Mouse (Mus musculus) cerebellum, postnatal 4 days (tissue): ENCODE results near the gene Rad51c.
"Not testable (repeated sequence)": the region's sequence is repeated elsewhere in the genome, so short reads cannot be mapped to it uniquely, and the experiment has no call there.

ENCODE experiments used
- DNase-seq, 2 experiments: peaks; one replicate each; pipeline ENCODE4 v3.0.0; 2022; ENCODE audit warnings: low spot score in 2 of 2, mixed read lengths in 1 of 2

Gene Rad51c

DNA sequence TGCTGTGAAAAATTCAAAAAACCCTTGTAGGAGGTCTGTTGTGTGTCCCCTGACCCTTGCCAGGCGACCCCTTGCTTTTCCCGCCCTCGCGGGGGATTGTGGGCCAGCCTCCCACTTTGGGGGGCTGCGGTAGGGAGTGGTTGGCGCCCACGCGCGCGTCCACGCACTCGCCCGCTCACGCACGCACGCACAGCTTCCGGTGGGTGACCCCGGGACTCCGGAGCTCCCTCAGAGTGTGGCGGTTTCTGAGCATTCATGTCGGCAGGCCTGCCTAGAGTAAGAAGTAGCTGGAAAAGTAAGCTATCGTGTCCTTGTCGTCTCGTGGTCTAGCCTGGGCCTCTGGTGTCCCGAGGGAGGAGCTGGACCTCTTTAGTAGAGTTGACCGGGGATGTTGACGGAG lies at the start of gene Rad51c, which contains the start of gene Tex14:
TSS of gene Rad51c (minus strand) at position 79 of the 400 bp plus-strand sequence.
TSS of gene Tex14 (plus strand) at position 190 of the 400 bp plus-strand sequence.
- DNase-seq: peak in 1 of 2 experiments; percentile 28

DNA sequence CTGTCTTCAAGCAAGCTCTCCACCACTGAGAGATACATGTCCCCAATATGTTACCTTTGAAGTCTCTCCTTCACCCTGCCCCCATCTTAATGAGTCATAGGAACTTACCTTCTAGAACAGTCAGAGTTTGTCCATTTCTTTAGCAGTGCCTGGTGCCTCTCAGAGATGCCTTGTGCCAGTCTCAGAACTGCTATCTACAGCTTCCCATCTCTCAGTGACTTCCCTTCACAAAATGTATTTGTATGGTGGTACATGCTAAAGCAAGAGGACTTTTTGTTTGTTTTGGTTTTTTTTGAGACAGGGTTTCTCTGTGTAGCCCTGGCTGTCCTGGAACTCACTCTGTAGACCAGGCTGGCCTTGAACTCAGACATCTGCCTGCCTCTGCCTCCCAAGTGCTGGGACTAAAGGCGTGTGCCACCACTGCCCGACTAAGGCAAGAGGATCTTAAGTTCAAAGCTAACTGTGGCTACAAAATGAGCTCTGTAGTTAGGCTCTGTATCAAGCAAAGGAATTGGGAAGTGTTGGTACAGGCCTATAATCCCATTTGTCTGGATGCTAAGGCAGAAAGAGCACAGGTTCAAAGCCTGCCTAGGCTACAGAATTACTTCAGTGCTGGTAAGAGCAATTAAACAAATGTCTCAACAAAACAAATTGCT lies 49.4 kb upstream of the Rad51c start:
- DNase-seq: no peak

DNA sequence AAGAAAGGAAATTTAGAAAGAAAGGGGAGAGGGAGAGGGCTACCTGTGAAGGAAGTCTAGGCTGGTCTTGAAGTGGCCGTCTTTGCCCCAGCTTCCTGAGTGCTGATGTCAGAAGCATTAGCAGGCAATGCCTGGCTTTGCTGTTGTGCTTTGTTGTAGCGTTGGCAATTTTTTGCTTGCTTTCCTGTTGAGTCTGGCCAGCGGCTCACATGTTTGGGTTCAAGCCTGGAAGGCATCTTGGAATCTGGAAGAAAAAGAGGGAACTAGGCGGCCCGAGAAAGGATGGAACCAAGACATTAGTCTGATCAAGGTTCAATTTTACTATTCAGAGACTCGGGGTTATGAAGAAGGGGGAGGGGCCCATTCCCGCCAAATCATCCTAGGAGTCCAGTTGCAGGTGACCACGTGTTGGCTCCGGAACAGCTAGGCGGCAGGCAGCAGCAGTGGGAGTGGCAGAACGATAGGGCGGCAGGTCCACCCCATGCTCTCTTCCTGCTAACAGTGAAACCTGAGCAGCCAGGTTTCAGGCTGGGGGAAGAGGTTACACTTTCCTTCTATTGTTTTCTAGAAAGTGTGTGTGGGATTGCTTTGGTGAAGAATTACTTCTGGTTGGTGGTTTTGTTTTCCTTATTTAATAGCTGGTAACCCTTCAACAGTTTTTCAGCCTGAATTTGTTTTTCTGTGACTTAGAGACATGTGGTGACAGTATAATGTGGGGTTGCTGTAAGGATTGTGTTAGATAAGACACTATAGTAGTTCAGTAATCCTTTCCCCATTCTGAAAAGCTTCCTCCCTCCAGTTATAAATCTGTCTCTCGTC lies 48.7 kb upstream of the Rad51c start:
- DNase-seq: no peak

DNA sequence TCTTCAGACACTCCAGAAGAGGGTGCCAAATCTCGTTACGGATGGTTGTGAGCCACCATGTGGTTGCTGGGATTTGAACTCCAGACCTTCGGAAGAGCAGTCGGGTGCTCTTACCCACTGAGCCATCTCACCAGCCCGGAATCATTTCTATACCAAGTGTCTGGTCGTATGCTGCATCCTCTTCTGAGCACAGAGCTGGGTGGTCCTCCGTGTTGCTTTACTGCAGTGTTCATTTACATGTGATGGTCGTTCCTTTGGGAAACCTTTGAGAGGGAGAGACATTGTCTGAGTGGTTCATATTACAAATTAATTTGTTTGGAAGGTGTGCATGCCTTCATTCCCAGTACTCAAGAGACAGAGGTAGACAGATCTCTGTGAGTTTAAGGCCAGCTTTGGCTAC lies 48.0 kb upstream of the Rad51c start:
- DNase-seq: not testable (repeated sequence)

DNA sequence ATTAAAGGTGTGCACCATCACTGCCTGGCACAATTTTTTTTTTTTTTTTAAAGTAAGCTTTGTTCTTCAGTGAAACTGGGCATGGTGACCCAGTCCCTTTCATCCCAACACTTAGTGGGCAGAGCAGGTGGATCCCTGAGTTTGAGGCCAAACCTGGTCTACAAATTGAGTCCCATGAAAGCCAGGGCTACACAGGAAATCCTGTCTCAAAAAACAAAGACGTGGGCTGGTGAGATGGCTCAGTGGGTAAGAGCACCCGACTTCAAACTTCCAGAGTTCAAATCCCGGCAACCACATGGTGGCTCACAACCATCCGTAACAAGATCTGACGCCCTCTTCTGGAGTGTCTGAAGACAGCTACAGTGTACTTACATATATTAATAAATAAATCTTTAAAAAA lies 45.1 kb upstream of the Rad51c start:
- DNase-seq: not testable (repeated sequence)

DNA sequence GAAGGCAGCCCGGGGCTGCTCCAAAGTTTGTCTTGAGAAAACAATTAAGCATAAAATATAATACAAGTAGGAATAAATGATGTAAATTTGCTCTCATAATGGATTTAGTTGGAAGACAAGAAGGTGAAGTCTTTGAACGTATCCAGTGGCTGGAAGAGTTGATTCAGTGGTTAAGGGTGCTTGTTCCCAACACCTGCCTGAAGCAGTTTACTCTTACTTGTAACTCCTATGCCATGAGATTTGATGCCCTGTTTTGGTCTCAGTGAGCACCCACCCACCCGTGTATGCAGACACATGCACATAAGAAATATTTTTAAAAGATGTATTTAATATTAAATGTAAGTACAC lies 44.4 kb upstream of the Rad51c start:
- DNase-seq: no peak

DNA sequence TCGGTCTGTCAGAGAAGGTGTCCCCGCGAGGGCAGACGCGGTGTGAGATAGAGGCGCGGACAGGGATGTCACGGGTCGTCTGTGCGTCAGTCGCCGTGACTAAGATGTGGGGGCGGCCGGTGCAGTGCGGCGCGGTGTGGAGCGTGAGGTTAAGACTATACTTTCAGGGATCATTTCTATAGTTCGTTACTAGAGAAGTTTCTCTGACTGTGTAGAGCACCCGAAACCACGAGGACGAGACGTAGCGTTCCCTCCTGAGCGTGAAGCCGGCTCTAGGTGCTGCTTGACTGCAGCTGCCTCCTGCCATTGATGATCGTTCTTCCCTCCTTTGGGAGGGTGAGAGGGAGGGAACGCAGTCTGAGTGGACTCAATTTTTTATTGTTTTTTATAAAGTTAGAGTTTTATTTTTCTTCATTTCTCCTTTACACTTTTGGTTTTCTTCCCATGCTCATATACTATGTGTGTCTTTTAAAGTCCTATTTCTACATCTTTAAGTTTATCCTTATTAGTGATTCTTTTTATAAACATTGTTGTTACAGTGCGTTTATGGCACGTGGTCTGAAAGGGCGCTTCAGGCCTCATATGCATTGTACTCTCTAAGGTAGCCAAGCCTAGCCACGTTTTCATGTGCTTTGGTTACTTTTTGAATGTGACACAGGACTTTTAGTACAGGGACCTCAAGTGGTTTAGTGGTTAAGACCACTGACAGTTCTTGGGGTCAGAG lies 43.9 kb upstream of the Rad51c start:
- DNase-seq: peak in 1 of 2 experiments; percentile 33

DNA sequence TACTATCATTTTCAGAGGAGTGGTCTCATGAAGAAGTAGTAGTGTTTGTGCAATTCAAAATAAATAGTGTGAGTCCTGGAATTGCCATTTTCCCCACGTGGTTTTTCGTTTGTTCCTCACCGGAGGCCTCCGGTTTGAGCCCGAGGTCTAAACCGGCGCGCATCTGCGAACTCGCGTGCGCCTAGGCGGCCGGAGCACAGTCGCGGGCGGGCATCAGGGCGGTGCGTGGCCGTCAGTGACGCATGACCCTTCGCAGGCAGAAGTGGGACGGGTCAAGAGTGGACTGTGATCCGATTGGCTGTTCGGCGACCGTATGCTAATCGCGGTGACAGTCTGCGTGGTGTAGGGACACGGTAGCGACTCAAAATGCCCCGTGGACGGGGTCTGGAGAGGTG lies 43.3 kb upstream of the Rad51c start:
- peak; percentile 79 to 89 for DNase-seq

DNA sequence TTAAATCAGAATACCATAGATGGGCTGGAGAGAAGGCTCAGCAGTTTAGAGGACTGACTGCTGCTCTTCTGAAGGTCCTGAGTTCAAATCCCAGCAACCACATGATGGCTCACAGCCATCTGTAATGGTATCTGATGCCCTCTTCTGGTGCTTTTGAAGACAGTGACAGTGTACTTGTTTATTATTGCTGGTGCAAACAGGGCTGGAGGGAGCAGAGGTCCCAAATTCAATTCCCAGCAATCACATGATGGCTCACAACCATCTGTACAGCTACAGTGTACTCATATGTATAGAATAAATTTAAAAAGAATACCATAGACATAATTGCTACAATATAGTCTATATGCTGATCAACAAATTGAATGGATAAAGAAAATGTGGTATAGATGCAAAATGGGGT lies 42.7 kb upstream of the Rad51c start:
- no peak for DNase-seq

DNA sequence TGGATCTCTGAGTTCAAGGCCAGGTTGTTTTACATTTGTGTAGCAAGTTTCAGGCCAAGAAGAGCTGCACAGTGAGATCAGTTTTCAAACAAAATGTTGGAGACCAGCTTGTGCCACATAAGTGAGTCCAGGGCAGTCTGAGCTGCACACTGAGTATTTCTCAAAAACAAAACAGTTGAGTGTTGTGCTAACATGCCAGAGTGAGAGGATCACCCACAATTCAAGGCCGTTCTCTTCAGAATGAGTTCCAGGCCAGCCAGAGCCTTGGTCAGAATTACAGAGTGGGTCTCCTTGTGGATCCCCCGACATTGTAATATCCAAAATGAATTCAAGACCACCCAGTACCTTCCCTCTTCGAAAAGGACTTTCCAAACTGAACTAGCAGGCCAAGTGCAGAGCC lies 41.4 kb upstream of the Rad51c start:
- DNase-seq: no peak

DNA sequence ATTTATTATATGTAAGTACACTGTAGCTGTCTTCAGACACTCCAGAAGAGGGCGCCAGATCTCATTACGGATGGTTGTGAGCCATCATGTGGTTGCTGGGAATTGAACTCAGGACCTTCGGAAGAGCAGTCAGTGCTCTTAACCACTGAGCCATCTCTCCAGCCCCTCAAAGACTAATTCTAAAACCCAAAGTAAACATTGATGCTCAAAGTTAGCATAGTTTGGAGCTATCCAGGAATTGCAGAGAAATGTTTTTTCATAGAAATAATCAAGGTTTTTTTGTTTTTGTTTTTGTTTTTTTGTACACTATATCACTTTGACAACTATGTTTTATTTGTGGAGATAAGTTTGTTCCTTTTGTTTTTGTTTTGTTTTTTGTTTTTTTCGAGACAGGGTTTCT lies 40.8 kb upstream of the Rad51c start:
- DNase-seq: not testable (repeated sequence)

DNA sequence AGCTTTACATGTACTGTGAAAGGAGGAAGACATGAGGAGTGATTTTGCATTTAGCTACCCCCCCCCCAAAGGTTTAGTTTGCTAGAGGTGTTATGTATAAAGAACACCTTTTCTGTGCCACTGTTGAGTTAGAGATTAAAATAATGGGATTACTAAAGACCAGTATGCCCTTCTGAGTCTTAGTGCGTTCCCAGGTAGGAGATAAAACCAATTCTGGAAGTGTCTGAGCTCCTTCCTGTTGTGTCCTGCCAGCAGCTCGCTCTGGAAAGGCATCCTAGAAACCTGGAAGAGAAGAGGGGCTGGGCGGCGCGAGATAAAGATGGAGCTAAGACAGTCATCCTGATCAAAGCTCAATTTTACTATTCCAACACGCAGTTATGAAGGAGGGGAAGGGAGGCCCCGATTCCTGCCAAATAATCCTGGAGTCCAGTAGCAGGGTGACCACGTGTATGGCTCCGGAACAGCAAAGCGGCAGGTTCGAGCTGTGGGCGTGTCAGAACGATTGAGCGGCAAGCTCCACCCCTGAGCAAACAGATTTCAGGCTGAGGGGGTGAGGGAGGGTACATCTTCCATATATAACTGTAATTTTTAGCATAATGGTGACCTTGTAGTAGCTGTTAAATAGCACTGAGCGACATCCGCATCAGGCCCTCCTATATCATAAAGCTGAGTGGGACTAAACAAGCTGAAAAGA lies 40.1 kb upstream of the Rad51c start:
- DNase-seq: no peak

DNA sequence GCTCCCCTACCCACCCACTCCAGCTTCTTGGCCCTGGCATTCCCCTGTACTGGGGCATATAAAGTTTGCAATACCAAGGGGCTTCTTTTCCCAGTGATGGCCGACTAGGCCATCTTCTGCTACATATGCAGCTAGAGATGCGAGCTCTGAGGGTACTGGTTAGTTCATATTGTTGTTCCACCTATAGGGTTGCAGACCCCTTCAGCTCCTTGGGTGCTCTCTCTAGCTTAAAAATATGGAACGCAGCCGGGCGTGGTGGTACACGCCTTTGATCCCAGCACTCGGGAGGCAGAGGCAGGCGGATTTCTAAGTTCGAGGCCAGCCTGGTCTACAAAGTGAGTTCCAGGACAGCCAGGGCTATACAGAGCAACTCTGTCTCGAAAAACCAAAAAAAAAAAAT lies 39.3 kb upstream of the Rad51c start:
- not testable (repeated sequence) for DNase-seq

DNA sequence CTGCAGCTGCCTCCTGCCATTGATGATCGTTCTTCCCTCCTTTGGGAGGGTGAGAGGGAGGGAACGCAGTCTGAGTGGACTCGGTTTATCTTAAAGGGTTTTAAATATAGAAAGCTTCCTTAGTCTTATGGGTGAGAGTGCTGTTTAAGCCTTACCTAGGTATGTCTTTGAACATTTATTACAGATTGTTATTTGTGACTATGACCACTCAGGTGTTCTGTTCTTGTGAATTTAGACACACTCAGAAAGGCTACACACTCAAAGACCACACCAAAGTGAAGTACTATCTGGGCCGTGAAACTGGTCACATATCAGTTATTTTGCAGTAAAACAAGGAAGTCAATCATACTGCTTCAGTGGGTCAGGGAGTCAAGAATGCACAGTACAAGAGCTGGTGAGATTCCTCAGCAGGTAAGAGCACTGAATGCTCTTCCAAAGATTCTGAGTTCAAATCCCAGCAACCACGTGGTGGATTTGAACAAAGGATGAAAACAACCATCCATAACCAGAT lies 38.7 kb upstream of the Rad51c start:
- peak in 1 of 2 experiments; percentile 46 for DNase-seq

DNA sequence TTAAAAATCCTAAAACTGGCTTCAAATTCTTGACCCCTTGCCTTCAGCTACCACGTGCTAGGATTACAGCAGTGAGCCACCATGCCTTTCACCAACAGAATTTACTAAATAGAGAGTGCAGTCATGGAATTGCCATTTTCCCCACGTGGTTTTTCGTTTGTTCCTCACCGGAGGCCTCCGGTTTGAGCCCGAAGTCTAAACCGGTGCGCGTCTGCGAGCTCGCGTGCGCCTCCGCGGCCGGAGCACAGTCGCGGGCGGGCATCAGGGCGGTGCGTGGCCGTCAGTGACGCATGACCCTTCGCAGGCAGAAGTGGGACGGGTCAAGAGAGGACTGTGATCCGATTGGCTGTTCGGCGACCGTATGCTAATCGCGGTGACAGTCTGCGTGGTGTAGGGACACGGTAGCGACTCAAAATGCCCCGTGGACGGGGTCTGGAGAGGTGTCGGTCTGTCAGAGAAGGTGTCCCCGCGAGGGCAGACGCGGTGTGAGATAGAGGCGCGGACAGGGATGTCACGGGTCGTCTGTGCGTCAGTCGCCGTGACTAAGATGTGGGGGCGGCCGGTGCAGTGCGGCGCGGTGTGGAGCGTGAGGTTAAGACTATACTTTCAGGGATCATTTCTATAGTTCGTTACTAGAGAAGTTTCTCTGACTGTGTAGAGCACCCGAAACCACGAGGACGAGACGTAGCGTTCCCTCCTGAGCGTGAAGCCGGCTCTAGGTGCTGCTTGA lies 38.1 kb upstream of the Rad51c start:
- peak; percentile 38 to 76 for DNase-seq

DNA sequence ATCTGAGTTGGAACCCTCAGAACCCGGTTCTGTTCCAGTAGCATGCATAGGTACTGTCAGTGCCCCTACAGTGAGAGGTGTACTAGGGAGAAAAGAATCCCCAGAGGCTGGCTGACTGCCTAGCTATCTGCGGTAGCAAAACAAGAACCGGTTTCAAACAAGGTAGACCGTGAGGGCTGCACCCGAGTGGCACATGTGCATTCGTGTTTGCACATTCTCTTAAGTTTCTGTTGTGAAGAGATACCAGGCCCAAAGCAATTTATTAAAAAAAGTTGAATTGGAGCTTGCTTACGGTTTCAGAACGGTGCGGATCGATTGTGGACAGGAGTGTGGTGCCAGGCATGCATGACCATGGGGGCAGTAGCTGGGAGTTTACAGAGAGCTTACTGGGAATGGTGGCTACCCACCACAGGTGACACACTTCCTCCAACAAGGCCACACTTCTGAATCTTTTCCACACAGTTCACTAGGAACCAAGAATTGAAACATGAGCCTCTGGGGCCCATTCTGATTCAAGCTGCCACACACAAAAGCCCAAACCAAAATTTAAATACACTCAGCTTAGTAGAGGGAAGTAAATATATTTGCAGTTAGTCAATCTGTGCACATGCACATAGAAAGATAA lies 35.2 kb upstream of the Rad51c start:
- no peak for DNase-seq

DNA sequence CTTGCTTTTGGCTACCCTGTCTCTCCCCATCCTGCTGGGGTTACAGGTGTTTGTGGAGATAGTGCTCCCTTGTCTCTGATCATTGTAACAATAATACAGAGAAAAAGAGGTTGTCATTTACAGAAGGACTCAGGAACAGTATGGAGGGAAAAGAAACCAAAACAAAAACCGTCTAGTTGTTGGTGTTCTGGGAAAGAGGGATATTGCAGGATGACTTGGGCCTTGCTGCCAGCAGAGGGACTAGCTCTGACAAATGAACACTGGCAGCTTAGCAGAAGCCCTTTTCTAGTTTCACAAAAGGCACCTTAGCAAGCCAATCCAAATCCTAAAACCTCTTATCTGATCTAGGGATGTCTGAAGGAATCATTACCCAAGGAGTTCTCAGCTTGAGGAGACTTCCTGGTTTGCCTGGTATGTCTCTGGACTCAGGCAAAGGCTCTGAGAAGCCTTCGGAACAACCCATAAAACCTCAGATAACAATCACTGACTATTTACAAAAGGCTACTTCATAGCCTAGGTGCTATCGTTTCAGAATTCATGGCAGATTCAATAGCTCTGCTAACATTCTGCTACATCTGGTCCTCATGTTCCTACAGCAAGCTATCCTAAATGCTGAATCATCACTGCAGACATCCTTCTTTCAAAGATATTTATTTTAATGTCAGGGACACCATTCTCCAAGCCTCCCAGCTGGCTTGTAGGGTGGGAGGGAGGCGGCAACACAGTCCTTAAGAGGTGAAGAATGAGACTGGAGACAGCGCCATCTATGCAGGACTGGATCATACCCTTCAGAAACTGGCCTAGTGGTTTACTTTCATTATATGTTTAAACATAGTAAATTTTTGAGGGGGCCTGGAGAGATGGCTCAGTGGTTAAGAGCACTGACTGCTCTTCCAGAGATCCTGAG lies 31.8 kb upstream of the Rad51c start:
- DNase-seq: no peak

DNA sequence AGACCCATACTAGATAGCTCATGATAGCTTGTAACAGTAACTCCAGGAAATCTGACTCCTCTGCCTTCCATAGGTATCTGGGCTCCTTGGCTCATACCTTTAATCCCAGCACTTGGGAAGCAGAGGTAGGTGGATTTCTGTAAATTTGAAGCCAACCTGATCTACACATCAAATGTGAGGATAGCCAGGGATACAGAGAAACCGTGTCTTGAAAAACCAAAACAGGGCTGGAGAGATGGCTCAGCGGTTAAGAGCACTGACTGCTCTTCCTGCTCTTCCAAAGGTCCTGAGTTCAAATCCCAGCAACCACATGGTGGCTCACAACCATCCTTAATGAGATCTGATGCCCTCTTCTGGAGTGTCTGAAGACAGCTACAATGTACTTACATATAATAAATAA lies 30.4 kb upstream of the Rad51c start:
- DNase-seq: not testable (repeated sequence)

DNA sequence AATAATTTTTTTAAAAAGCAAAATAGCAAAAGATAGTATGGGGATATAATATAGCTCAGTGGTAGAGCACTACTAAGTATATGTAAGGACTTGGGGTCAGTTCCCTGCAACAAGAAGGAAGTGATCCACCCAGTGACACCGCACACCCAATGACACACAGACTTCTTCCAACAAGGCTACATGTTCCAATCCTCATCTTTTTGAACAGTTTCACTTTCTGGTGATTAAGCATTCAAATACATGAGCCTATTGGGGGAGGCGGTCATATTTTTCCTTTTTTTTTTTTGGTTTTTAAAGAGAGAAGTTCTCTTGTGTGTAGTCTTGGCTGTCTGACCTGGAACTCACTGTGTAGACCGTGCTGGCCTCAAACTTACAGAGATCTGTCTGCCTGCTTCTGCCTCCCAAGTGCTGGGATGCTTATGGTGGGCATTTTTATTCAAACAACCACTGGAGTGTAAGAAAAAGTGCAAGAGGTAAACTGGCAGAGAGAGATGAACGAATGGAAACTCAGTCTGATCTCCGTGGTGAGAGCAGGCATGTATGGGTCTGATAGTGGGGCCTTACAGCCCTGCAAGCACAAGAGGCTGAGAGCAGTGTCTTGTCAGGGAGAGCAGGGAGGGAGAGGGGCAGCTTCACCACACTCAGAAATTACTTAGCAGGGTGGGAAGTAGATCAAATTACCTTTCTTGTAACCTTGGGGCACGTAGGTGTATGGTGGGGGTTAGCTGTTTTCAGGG lies 28.3 kb upstream of the Rad51c start:
- no peak for DNase-seq
